Mouse (Mus musculus) embryo, embryonic 10 days (tissue): Measurements from ENCODE around the gene Pnrc1.

Experiments
- DNase-seq: peaks from one replicate; pipeline ENCODE4 v3.0.0-alpha.2; 2015; ENCODE audit warnings: low spot score

The Pnrc1 gene

GRCm38 (mm10) chr4:33224003-33224675, 65.8 kb downstream of the Pnrc1 start:
- DNase-seq = no peak

DNA sequence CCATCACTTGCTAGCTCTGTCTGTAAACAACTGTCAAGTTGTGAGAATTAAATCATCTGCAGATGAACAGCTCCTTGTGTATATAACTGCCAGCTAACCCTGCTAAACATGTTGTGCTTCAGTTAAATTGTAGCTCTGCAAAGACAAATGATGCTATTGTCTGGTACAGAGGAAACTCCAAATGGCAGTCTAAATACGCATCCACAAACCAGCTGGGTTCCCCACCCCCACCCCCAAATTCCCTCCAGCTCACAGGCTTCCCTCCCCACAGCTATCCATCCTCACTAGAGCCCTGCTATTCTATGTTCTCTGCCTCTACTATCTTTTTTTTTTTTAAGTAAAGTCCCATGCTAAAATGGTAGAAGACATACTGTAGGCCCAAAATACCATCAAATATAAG, 68.1 kb downstream of the Pnrc1 start:
- no peak for DNase-seq

DNA sequence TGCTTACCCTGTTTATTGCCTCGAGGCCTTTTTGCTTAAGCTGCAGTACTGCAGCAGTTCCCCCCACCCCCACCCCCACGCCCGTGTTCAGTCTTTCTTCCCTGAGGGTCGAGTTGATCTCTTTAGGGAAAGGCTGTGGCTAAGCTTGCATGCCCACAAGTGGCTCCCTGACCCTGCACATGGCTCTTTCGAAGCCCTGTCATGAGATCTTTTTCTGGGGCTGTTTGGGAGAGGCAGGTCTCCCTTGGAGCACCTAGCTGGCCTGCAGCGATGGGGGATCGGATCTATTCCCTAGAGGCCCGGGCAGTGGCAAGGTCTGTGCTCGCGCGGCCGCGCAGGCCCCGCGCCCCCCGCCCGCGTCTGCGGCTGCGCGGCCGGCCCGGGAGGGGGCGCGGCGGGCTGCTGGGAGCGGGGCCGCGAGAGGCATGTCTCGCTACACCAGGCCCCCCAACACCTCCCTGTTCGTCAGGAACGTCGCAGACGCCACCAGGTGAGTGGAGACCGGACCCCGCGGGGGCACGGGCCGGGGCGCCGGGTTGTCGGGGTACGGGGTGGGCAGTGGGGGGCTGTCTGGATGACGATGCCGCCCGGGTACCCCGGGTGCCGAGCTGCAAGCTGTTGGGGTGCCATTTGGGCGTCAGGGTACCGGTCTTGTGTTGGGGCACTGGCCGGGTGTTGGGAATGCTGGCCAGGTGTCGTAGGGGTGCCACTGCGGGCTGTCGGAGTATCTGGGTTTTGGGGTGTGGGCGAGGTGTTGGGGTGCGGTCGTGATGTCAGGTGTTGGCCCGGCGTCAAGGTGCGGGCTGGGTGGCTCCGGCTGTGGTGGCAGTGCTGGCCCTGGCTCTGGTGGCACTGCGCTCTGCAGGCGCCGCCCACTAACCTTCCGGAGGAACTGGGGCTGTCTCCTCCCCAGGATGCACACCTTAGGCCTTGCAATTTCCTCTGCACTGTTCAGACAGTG, 80.8 kb downstream of the Pnrc1 start, which contains the start of gene Srsf12:
Srsf12 (plus strand) TSS at position 111 of the 961 bp plus-strand sequence.
- DNase-seq = peak; percentile 20

- no peak for DNase-seq
Measured at GRCm38 (mm10) chr4:33207551-33207950, 82.4 kb downstream of the Pnrc1 start.

DNA sequence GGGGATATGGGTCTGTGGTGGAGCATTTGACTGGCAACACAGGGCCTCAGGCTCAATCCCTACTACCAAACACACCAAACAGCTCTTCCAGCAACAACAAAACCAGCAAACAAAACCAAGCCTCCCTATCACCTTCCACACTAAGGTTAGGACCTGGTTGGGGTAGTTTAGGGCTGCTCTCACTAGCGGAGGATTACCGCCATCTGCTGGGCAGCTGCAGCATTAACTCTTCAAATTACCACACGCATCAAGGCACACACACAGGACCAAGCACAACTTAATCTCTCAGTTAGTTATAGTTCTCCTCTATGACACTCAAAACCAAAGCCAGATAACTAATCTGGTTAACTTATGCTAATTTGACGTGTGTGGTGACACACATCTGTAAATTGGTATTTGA, 85.3 kb downstream of the Pnrc1 start:
- DNase-seq = peak; percentile 86

- DNase-seq = peak; percentile 10
Measured at GRCm38 (mm10) chr4:33198117-33198516, 91.8 kb downstream of the Pnrc1 start.
